Mouse (Mus musculus) E14TG2a.4 (cell line): ENCODE results near the gene Hmcn2.

Experiments
- CTCF ChIP-seq: conservative IDR thresholded peaks from 2 replicates; pipeline ENCODE4 v1.5.1; 2014; ENCODE audit warnings: low read length
- NANOG ChIP-seq: IDR thresholded peaks from 2 replicates; pipeline ENCODE4 v1.6.1; 2014; ENCODE audit warnings: borderline replicate concordance, low read length, mixed read lengths
- POU5F1 ChIP-seq: IDR thresholded peaks from 2 replicates; pipeline ENCODE4 v1.6.1; 2014; ENCODE audit warnings: low read length, borderline replicate concordance

DNA sequence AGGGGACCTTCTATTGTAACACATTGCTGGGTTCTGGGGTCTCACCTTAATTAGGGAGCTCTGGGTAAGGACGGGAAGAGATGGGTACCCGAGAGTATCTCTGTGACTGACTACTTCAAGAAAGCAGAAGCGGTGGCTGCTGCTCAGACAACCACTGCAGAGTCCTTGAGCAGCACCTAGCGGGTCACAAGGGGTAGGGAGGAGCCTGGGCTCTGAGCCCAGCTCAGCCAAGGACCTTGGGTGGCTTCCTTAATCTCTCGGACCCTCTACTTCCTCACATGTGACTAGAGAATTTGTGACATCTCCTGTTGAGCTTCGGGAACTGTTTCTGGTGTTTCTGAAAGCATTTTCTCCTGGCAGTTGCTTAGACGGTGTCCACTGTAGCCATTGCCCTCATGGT lies 45.1 kb downstream of the Hmcn2 start:
- TF ChIP-seq CTCF (no peak), POU5F1 (no peak), NANOG (no peak)
